Mouse (Mus musculus) heart, adult 2 months (tissue): ENCODE results near the gene Naglu. TPM values are rescaled to one million over a fixed set of nuclear protein-coding genes. Genes with fewer than 3 reads are reported as not detected.

ENCODE experiments used
- DNase-seq, 2 experiments: peaks; one replicate each; pipeline ENCODE4 v3.0.0; 2021
- H3K27ac ChIP-seq: fragments of 200-600 bp; 2 replicates; pipeline ENCODE4 v1.8.1; 2022
- H3K27me3 ChIP-seq: fragments of 200-500 bp; 2 replicates; pipeline ENCODE4 v1.6.1; 2012; ENCODE audit warnings: mild to moderate bottlenecking, low read length, inconsistent platforms, mixed read lengths; ENCODE audit not compliant: control insufficient read depth, insufficient read depth
- H3K36me3 ChIP-seq: fragments of 200-500 bp; 2 replicates; pipeline ENCODE4 v1.6.1; 2012; ENCODE audit warnings: low read length, inconsistent platforms; ENCODE audit not compliant: control insufficient read depth, insufficient read depth
- H3K4me1 ChIP-seq: fragments of 200-500 bp; 2 replicates; pipeline ENCODE4 v1.6.1; 2011; ENCODE audit warnings: low read length; ENCODE audit not compliant: control insufficient read depth, insufficient read depth
- H3K4me3 ChIP-seq: fragments of 200-600 bp; 2 replicates; pipeline ENCODE4 v1.8.1; 2022
- H3K79me2 ChIP-seq: fragments of 200-500 bp; replicated peaks from 2 replicates; pipeline ENCODE4 v1.6.1; 2012; ENCODE audit warnings: mild to moderate bottlenecking, inconsistent platforms, low read length, moderate library complexity, mixed read lengths; ENCODE audit not compliant: control insufficient read depth, insufficient read depth
- H3K9ac ChIP-seq: fragments of 200-500 bp; 2 replicates; pipeline ENCODE4 v1.6.1; 2012; ENCODE audit warnings: low read depth, mild to moderate bottlenecking, control low read depth, inconsistent platforms, low read length, mixed read lengths
- CTCF ChIP-seq: fragments of 200-600 bp; IDR thresholded peaks from 2 replicates; pipeline ENCODE4 v1.8.1; 2022; ENCODE audit warnings: antibody characterized with exemption, mild to moderate bottlenecking, moderate library complexity
- EP300 ChIP-seq: fragments of 200-500 bp; IDR thresholded peaks from 2 replicates; pipeline ENCODE4 v1.6.1; 2011; ENCODE audit warnings: low read depth, low read length, control low read depth; ENCODE audit not compliant: insufficient read depth
- POLR2A ChIP-seq: fragments of 200-500 bp; IDR thresholded peaks from 2 replicates; pipeline ENCODE4 v1.6.1; 2011; ENCODE audit warnings: mild to moderate bottlenecking, low read depth, low read length, control low read depth; ENCODE audit not compliant: insufficient read depth
- WGBS: fragments of 180-500 bp; shearing (Covaris S2); methylation state at CpG from one replicate; pipeline ENCODE4 v1.1.7; 2018; 5-methylcytosine and 5-hydroxymethylcytosine counted together
- intact Hi-C: fragments of 180-260 bp; cut with DNase I; formaldehyde crosslinking; loops from one replicate; pipeline ENCODE4 v1.15.1; 2025
- long read RNA-seq: library from polyadenylated mRNA; stranded (forward); transcript quantifications from one replicate; pipeline ENCODE4 v2.0.0, GENCODE M21; 2021
- polyA plus RNA-seq: library from polyadenylated mRNA; depleted of rRNA; stranded (reverse); fragments of >200 nt; gene quantifications from 2 replicates; pipeline ENCODE4 v1.2.3, GENCODE M21; 2012; rRNA removed
- total RNA-seq, 2 experiments: library from RNA; stranded (reverse); gene quantifications; 2 replicates each; pipeline ENCODE4 v1.2.3; 2021

The Naglu gene
- total RNA-seq (1 to 10 TPM; 7.4 to 8.3 TPM), polyA plus RNA-seq (11.0 and 14.3 TPM in 2 replicates)
- long read RNA-seq, transcript Naglu-201 (6 exons, 2,560 nt), result major isoform, 10 of 12 reads
- long read RNA-seq, partial matches to known transcripts, result 1 of 12 reads
- long read RNA-seq, other reads (novel, unspliced or antisense), result 1 of 12 reads

DNA sequence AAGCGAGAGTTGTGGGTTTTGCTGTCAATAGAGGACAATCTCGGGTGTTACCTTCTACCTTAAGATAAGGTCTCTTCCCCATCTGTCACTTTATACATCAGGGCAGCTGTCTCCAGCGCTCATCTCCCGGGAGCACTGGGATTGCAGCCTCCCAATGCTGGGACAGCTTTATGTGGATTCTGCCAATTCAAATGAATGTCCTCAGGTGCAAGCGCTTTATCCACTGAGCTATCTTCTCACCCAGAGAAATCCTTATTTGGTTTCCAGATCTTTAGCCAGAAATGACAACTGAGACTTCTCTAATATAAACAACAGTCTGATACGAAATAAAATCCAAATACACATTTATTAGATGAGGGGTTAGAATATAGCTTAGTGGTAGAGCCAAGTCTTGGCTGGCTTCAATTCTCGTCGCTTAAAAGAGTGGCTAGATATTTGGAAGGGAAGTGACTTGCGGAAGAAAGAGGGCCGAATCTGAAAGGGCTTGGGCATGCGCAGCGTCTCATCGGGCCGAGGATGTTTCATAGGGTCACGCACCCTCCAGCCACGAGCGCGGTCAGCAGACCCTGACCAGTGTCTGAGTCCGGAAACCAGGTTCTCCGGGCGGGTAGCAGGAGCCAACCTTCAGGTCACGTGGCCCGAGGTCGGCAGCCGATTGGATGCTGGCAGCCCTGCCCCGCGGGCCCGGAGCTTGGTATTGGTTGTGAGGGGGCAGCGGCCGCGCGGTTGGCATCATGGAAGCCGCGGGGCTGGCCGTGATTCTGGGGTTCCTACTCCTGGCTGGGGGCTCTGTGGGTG is at the start of gene Naglu:
Gene Naglu (plus strand): TSS at position 622 of the 798 bp plus-strand sequence.
- peaks cover 3% of the 10 kb centered on the region for H3K4me1 ChIP-seq
- peaks cover under 1% of the 10 kb centered on the region; the same call in 1 of the 2 replicates for H3K36me3 ChIP-seq
- peak within 1 kb of the TSS; percentile 84 for H3K4me3 ChIP-seq
- H3K79me2 ChIP-seq, result no peaks in the 10 kb centered on the region
- TF ChIP-seq CTCF (no peak), EP300 (peak; percentile 83), POLR2A (peak; percentile 85)
- peak within 1 kb of the TSS; percentile 70 for H3K27ac ChIP-seq
- intact Hi-C loops, result loop anchor here (10.0 kb wide), 2 partner anchors 345 to 495 kb away; partner anchors contain the start of gene Cnp
- DNase-seq, result peak; percentile 95 to 97
- H3K9ac ChIP-seq, result peak within 1 kb of the TSS; percentile 92
- WGBS, result 5% methylated on average over 35 of the region's 35 CpGs
- H3K27me3 ChIP-seq, result no peaks in the 10 kb centered on the region

DNA sequence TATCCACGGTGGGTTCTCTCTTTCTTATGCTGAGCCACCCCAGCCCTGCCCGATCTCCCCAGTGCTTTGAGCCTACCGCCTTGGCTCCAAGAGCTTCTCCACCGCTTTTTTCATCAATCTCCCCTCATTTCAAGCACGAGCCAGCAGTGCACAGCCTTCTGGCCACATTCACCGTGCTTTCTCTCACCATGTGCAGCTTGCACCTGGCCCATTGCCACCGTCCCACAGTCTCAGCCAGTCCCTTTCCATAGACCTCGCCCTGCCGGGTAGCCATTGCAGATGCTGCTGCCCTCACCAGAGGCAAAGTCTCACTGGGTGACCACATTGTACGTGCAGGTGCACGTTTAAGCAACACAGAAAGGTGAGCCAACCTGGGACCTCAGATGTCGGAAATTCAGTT is 46.4 kb upstream of the Naglu start:
- Histone ChIP-seq H3K4me3 (no peak overlapping the region), H3K9ac (no peak overlapping the region), H3K27ac (no peak overlapping the region), H3K79me2 (no peaks in the 10 kb centered on the region), H3K36me3 (peaks cover 13% of the 10 kb centered on the region), H3K27me3 (no peaks in the 10 kb centered on the region), H3K4me1 (no peaks in the 10 kb centered on the region; the same call in 1 of the 2 replicates)
- TF ChIP-seq CTCF (no peak), POLR2A (no peak), EP300 (no peak)
- WGBS, result 77% methylated on average over 12 of the region's 12 CpGs
- intact Hi-C loops, result no loop called here
- DNase-seq, result no peak

DNA sequence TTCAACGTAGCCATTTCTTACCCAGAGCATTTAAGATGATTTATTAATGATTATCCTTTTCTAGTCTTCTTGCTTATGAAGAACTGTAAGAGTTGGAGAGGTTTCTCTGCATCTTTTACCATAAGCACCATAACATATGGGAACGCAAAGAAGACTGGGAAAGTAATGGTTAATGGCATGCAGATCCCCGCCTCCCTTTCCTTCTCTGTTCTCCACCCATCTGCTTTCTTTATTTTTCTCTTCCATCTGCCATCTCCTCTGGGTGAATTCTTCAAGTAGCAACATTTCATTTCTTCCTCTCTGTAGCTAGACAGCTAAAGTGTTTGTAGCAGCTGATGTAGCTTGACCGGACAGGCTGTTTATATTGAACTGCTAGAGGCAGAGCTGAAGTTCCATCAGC is 45.8 kb upstream of the Naglu start:
- Histone ChIP-seq H3K4me3 (no peak overlapping the region), H3K27ac (no peak overlapping the region), H3K79me2 (no peaks in the 10 kb centered on the region), H3K9ac (no peak overlapping the region), H3K36me3 (peaks cover 16% of the 10 kb centered on the region), H3K27me3 (no peaks in the 10 kb centered on the region), H3K4me1 (no peaks in the 10 kb centered on the region; the same call in 1 of the 2 replicates)
- WGBS, result 93% methylated on average over 4 of the region's 4 CpGs
- intact Hi-C loops, result no loop called here
- no peak for DNase-seq
- TF ChIP-seq POLR2A, result no peak
- no peak for TF ChIP-seq CTCF
- no peak for TF ChIP-seq EP300

DNA sequence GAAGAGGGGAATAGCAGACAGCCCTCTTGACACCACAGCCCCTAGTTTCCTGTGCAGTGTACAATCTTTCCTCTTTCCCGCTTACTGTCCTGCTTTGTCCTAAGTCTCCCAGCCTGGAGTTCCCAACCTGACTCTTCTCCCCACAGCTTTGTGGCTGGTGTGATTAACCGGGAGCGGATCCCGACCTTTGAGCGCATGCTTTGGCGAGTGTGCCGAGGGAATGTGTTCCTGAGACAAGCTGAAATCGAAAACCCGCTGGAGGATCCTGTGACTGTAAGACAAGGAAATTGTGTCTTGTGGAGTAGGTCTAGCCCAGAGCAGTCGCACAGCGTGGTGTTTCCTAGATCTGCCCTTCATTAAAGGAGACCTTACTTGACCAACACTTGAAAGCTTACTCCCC is 42.7 kb upstream of the Naglu start:
- H3K27ac ChIP-seq, result no peak overlapping the region
- TF ChIP-seq CTCF (no peak), EP300 (no peak), POLR2A (no peak)
- H3K4me3 ChIP-seq, result no peak overlapping the region
- no peak overlapping the region for H3K9ac ChIP-seq
- no peaks in the 10 kb centered on the region for H3K27me3 ChIP-seq
- no peaks in the 10 kb centered on the region; the same call in 1 of the 2 replicates for H3K4me1 ChIP-seq
- no peaks in the 10 kb centered on the region for H3K79me2 ChIP-seq
- 81% methylated on average over 11 of the region's 11 CpGs for WGBS
- no peak for DNase-seq
- intact Hi-C loops, result no loop called here
- H3K36me3 ChIP-seq, result peaks cover 15% of the 10 kb centered on the region

DNA sequence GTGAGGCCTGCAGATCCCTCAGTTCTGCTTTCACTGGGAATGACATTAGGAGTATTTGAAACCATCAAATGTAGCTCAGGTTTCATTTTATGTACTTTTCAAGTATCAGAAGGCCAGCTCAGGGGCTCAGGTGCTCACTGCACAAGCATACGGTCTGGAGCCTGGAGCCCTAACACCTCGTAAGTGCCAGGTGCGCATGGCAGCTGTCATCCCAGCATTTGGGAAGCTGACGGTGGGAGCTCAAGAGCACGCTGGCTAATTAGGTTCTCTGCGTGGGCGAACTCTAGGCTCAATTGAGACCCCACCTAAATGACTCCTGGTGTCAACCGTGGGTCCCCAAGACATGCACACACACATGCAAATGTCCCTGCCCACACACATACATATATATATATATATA is 40.5 kb upstream of the Naglu start:
- no peak overlapping the region for H3K27ac ChIP-seq
- H3K36me3 ChIP-seq, result peaks cover 15% of the 10 kb centered on the region
- no peaks in the 10 kb centered on the region for H3K27me3 ChIP-seq
- H3K9ac ChIP-seq, result no peak overlapping the region
- WGBS, result 95% methylated on average over 8 of the region's 8 CpGs
- no peaks in the 10 kb centered on the region; the same call in 1 of the 2 replicates for H3K4me1 ChIP-seq
- intact Hi-C loops, result no loop called here
- TF ChIP-seq CTCF, result no peak
- TF ChIP-seq POLR2A, result no peak
- TF ChIP-seq EP300, result no peak
- no peak overlapping the region for H3K4me3 ChIP-seq
- no peak for DNase-seq
- no peaks in the 10 kb centered on the region for H3K79me2 ChIP-seq

DNA sequence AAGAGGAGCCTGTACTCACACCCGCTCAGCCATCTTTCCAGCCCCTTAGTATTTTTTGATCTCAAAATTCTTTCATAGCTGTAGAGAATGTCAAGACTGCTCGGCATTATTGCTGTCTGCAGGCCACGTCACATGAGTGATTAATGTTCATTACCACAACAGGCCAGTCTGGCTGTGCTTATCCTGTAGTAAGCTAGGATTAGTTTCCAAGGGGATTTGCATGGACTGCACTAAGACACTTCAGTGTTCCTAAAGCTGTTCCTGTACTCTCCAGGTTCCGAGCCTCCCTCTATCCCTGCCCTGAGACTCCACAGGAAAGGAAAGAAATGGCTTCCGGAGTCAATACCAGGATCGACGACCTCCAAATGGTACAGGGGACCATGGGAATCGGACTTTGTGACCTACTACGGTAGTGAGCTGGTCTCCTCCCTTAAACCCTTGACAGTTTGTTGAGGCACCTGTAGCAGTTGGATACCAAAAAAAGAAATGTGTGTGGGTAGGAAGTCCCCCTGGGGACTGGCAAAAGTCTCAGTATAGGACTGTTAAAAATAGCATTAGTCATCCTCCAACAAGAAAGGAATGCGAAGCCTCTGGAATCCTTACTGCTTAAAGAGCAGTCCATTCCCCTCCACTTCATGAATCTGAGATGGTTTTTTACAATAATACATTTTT is 39.5 kb upstream of the Naglu start:
- H3K36me3 ChIP-seq, result peaks cover 15% of the 10 kb centered on the region
- 52% methylated on average over 10 of the region's 10 CpGs for WGBS

More for the DNA sequence above, 39.5 kb upstream of the Naglu start:
- Histone ChIP-seq H3K27me3 (no peaks in the 10 kb centered on the region), H3K4me1 (no peaks in the 10 kb centered on the region; the same call in 1 of the 2 replicates), H3K79me2 (no peaks in the 10 kb centered on the region), H3K27ac (peak overlapping the region; percentile 42), H3K9ac (no peak overlapping the region), H3K4me3 (no peak overlapping the region)
- DNase-seq, result no peak
- TF ChIP-seq CTCF, result no peak
- no peak for TF ChIP-seq EP300
- no peak for TF ChIP-seq POLR2A
- intact Hi-C loops, result no loop called here
